Mouse (Mus musculus) cortical plate, adult 2 months (tissue): ENCODE results near the gene Hapln4.

ENCODE experiments used
- CTCF ChIP-seq: fragments of 200-500 bp; IDR thresholded peaks from 2 replicates; pipeline ENCODE4 v1.5.1; 2011; ENCODE audit warnings: mild to moderate bottlenecking, control low read depth, low read length; ENCODE audit not compliant: insufficient read depth; ENCODE audit errors: extremely low read depth
- POLR2A ChIP-seq: fragments of 200-500 bp; IDR thresholded peaks from 2 replicates; pipeline ENCODE4 v1.6.1; 2011; ENCODE audit warnings: mild to moderate bottlenecking, low read length, control low read depth; ENCODE audit not compliant: insufficient read depth; ENCODE audit errors: extremely low read depth

- TF ChIP-seq POLR2A, result no peak
- TF ChIP-seq CTCF, result no peak
Observed at GRCm38 (mm10) chr8:70111192-70111795, 28.0 kb downstream of the Hapln4 start.
